Mouse (Mus musculus) intestine, embryonic 14.5 days (tissue): ENCODE data around the gene Zfp37. TPM values are rescaled to one million over a fixed set of nuclear protein-coding genes. Genes with fewer than 3 reads are reported as not detected.

Experiments used
- ATAC-seq: fragments of 200-750 bp; cut with Nextera tagmentation; replicated peaks from 2 replicates; pipeline ENCODE4 v1.8.0; 2017; ENCODE audit warnings: low read depth, moderate number of reproducible peaks, moderate TSS enrichment, moderate library complexity; ENCODE audit not compliant: low FRiP score, low TSS enrichment
- DNase-seq: peaks from one replicate; pipeline ENCODE4 v3.0.0-alpha.2; 2018; ENCODE audit warnings: low spot score
- H3K27ac ChIP-seq: fragments of 300-500 bp; sonication (generic); 2 replicates; pipeline ENCODE4 v1.5.1; 2014; ENCODE audit warnings: low read depth, mild to moderate bottlenecking, control low read depth
- H3K27me3 ChIP-seq: fragments of 300-500 bp; sonication (generic); replicated peaks from 2 replicates; pipeline ENCODE4 v1.6.1; 2014; ENCODE audit warnings: low read length, control low read depth; ENCODE audit not compliant: control insufficient read depth, insufficient read depth
- H3K36me3 ChIP-seq: fragments of 300-500 bp; sonication (generic); 2 replicates; pipeline ENCODE4 v1.6.1; 2014; ENCODE audit warnings: low read length, control low read depth; ENCODE audit not compliant: control insufficient read depth, insufficient read depth
- H3K4me1 ChIP-seq: fragments of 300-500 bp; sonication (generic); replicated peaks from 2 replicates; pipeline ENCODE4 v1.6.1; 2014; ENCODE audit warnings: low read length, control low read depth, mixed read lengths; ENCODE audit not compliant: control insufficient read depth, insufficient read depth
- H3K4me2 ChIP-seq: fragments of 300-500 bp; sonication (generic); 2 replicates; pipeline ENCODE4 v1.6.1; 2014; ENCODE audit warnings: low read length
- H3K4me3 ChIP-seq: fragments of 300-500 bp; sonication (generic); 2 replicates; pipeline ENCODE4 v1.5.1; 2014; ENCODE audit warnings: low read depth, low read length, control low read depth, mixed read lengths
- H3K9ac ChIP-seq: fragments of 300-500 bp; sonication (generic); 2 replicates; pipeline ENCODE4 v1.6.1; 2014; ENCODE audit warnings: mild to moderate bottlenecking, low read length
- H3K9me3 ChIP-seq: fragments of 300-500 bp; sonication (generic); 2 replicates; pipeline ENCODE4 v1.6.1; 2016; ENCODE audit warnings: low read length, control low read depth; ENCODE audit not compliant: control insufficient read depth
- WGBS: fragments of 180-500 bp; shearing (Covaris S2); extraction: QIAGEN DNeasy Blood & Tissue Kit; methylation state at CpG from one replicate; pipeline ENCODE4 v1.1.7; 2014; 5-methylcytosine and 5-hydroxymethylcytosine counted together
- polyA plus RNA-seq: library from polyadenylated mRNA; unstranded; fragments of >200 nt; fragmentation: Nextera tagmentation; extraction: Ambion mirVana; gene quantifications from 2 replicates; pipeline ENCODE4 v1.2.1, GENCODE M21; 2014

Gene Zfp37
- polyA plus RNA-seq, 1 experiment from 2014 or later: 9.9 TPM

- no peak overlapping the region for H3K27ac ChIP-seq
- no peaks in the 10 kb centered on the region for H3K4me1 ChIP-seq
- DNase-seq (no peak), ATAC-seq (peak; percentile 79)
- H3K4me2 ChIP-seq: no peak overlapping the region
- 64% methylated on average over 10 of the region's 10 CpGs for WGBS
- H3K4me3 ChIP-seq: no peak overlapping the region
- no peaks in the 10 kb centered on the region for H3K27me3 ChIP-seq
- H3K36me3 ChIP-seq: no peaks in the 10 kb centered on the region
- no peak overlapping the region for H3K9ac ChIP-seq
- no peaks in the 10 kb centered on the region for H3K9me3 ChIP-seq
These were observed 34.4 kb upstream of the Zfp37 start for GRCm38 (mm10) chr4:62265154-62265836.

- Histone ChIP-seq H3K36me3 (no peaks in the 10 kb centered on the region), H3K4me1 (no peaks in the 10 kb centered on the region), H3K27me3 (no peaks in the 10 kb centered on the region), H3K27ac (no peak overlapping the region), H3K9me3 (no peaks in the 10 kb centered on the region), H3K4me2 (no peak overlapping the region), H3K9ac (no peak overlapping the region), H3K4me3 (no peak overlapping the region)
- no peak for DNase-seq
- whole genome bisulfite sequencing: 32% methylated on average over 7 of the region's 7 CpGs
- no peak for ATAC-seq
These were observed 32.4 kb upstream of the Zfp37 start for GRCm38 (mm10) chr4:62263133-62263844.

DNA sequence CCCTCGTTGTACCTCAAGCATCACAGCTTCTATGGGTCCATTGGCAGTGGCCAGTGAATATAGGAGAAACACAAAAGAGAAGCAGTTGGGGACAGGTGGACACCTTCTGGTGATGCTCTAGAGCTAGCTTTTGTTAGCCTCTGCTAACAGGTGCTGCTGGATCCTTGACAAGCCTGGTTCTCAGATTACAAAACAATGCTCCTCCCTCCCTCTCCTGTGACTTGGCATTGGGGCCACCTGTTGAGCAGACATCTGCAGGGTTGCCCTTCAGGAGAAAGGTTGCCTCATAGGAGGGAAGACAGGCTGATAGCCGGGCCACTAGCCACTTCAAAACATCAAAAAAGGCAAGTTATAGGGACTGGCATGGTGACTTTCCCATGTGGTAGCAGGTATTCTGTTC lies 31.4 kb upstream of the Zfp37 start, which contains the start of gene Slc31a2:
Gene Slc31a2, plus strand, starts transcription at position 287 of the 400 bp plus-strand sequence.
- Histone ChIP-seq H3K27me3 (no peaks in the 10 kb centered on the region), H3K9me3 (no peaks in the 10 kb centered on the region), H3K9ac (no peak within 1 kb of the TSS), H3K4me1 (no peaks in the 10 kb centered on the region), H3K4me2 (no peak within 1 kb of the TSS), H3K27ac (no peak within 1 kb of the TSS), H3K4me3 (no peak within 1 kb of the TSS), H3K36me3 (no peaks in the 10 kb centered on the region)
- DNase-seq: no peak
- ATAC-seq: no peak
- 59% methylated on average over 2 of the region's 2 CpGs for WGBS

DNA sequence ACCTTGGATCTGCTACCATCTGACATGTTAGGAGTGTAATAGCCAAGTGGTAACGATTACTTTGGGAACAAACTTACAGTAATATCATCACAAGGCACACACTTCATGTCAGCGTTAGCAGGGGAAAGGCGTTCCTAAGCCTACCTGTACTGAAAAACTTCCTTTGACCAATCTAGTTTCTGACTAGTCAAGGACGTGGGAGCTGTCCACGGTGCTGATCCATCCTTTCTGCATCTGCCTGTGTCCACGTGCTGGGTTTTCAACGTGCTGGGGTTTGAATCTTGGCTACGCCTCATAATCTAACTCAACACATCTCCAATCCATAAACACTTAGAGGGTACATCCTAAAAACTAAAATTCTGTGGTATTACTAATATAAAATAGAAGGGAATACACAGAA lies 26.1 kb upstream of the Zfp37 start:
- Histone ChIP-seq H3K9ac (no peak overlapping the region), H3K36me3 (no peaks in the 10 kb centered on the region), H3K4me1 (no peaks in the 10 kb centered on the region), H3K27me3 (no peaks in the 10 kb centered on the region), H3K4me2 (no peak overlapping the region), H3K4me3 (no peak overlapping the region), H3K27ac (no peak overlapping the region), H3K9me3 (no peaks in the 10 kb centered on the region)
- ATAC-seq (no peak), DNase-seq (peak; percentile 90)
- 29% methylated on average over 8 of the region's 8 CpGs for WGBS

DNA sequence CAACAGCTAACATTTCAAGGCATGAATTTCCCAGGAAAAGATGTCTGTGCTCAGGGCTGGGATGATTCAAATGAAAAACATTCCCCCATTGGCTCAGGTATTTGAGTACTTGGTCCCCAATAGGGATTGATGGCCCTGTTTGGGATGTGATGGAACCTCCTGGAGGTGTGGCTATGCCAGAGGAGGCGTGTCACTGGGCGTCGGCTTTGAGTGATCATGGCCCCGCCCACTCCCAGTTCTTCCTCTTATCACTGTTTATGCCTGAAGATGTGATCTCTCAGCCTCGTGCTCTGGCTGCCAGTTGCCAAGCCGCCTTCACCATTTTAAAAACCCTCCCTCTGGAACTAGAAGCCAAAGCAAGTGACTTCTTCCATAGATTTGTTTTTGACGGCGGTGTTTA lies 23.7 kb upstream of the Zfp37 start:
- WGBS: 60% methylated on average over 8 of the region's 8 CpGs
- no peaks in the 10 kb centered on the region for H3K36me3 ChIP-seq
- peaks cover 2% of the 10 kb centered on the region; the same call in 1 of the 2 replicates for H3K4me1 ChIP-seq
- no peaks in the 10 kb centered on the region for H3K27me3 ChIP-seq
- H3K4me3 ChIP-seq: no peak overlapping the region
- DNase-seq (no peak), ATAC-seq (no peak)
- no peak overlapping the region for H3K9ac ChIP-seq
- no peaks in the 10 kb centered on the region for H3K9me3 ChIP-seq
- no peak overlapping the region for H3K27ac ChIP-seq
- no peak overlapping the region for H3K4me2 ChIP-seq

- DNase-seq: no peak
- Histone ChIP-seq H3K27me3 (no peaks in the 10 kb centered on the region), H3K4me1 (peaks cover 4% of the 10 kb centered on the region; the same call in 1 of the 2 replicates), H3K27ac (no peak overlapping the region), H3K9me3 (no peaks in the 10 kb centered on the region), H3K36me3 (no peaks in the 10 kb centered on the region), H3K9ac (no peak overlapping the region), H3K4me2 (no peak overlapping the region), H3K4me3 (no peak overlapping the region)
- ATAC-seq: no peak
- 91% methylated on average over 4 of the region's 4 CpGs for WGBS
These were observed 20.9 kb upstream of the Zfp37 start for GRCm38 (mm10) chr4:62251776-62252175.

- Histone ChIP-seq H3K4me3 (no peak overlapping the region), H3K27ac (no peak overlapping the region), H3K9ac (no peak overlapping the region), H3K36me3 (no peaks in the 10 kb centered on the region), H3K4me1 (peaks cover 4% of the 10 kb centered on the region; the same call in 1 of the 2 replicates), H3K9me3 (no peaks in the 10 kb centered on the region), H3K27me3 (no peaks in the 10 kb centered on the region), H3K4me2 (no peak overlapping the region)
- no peak for ATAC-seq
- WGBS: 40% methylated on average over 3 of the region's 3 CpGs
- DNase-seq: no peak
These were observed 20.2 kb upstream of the Zfp37 start for GRCm38 (mm10) chr4:62250896-62251544.

DNA sequence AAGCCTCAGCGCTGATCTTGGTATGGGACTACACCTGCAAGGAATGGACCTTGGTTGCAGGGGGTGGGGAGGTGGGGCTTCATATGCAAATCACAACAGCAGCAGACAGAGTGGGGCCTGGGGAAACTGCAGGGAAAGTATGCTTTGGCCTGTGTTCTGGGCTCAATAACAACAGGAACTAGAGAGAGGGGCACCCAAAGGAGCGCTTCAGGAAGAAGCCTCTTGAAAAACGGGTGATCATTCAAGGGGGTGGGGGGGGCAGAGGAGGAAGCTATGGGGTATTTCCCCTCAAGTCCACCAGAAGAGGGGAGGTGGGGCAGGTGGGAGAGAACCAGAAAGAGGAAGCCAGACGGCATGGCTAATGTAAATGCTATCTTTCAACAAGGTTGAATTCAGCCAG lies 17.5 kb upstream of the Zfp37 start:
- Histone ChIP-seq H3K4me2 (no peak overlapping the region), H3K27me3 (no peaks in the 10 kb centered on the region), H3K9ac (no peak overlapping the region), H3K4me1 (peaks cover 4% of the 10 kb centered on the region; the same call in 1 of the 2 replicates), H3K27ac (no peak overlapping the region), H3K4me3 (no peak overlapping the region), H3K36me3 (no peaks in the 10 kb centered on the region), H3K9me3 (no peaks in the 10 kb centered on the region)
- no peak for ATAC-seq
- no peak for DNase-seq
- 30% methylated on average over 4 of the region's 4 CpGs for WGBS
